Mouse (Mus musculus) ES-Bruce4 (cell line): ENCODE measurements at regions not wholly inside any gene's neighbourhood (a gene's known extent, or its start where the extent isn't known, plus 50 kb on each side); places are given as distances from the start of the nearest gene placed in this dataset.

Source experiments
- H3K27ac ChIP-seq: 2 replicates; pipeline ENCODE4 v1.5.1; 2012; ENCODE audit warnings: low read length, inconsistent platforms; ENCODE audit not compliant: insufficient read depth
- H3K27me3 ChIP-seq: 2 replicates; pipeline ENCODE4 v1.6.1; 2012; ENCODE audit warnings: mild to moderate bottlenecking, low read length, inconsistent platforms; ENCODE audit not compliant: control insufficient read depth, poor library complexity, insufficient read depth, severe bottlenecking
- H3K36me3 ChIP-seq: 2 replicates; pipeline ENCODE4 v1.6.1; 2012; ENCODE audit warnings: inconsistent platforms, mild to moderate bottlenecking, low read length, moderate library complexity; ENCODE audit not compliant: control insufficient read depth, poor library complexity, insufficient read depth, severe bottlenecking
- H3K4me1 ChIP-seq: one replicate; pipeline ENCODE4 v1.8.1; 2011; ENCODE audit warnings: low read length; ENCODE audit not compliant: control insufficient read depth, insufficient read depth
- H3K4me3 ChIP-seq: 2 replicates; pipeline ENCODE4 v1.5.1; 2011; ENCODE audit warnings: low read depth, mild to moderate bottlenecking, low read length
- H3K9ac ChIP-seq: 2 replicates; pipeline ENCODE4 v1.6.1; 2012; ENCODE audit warnings: low read depth, mild to moderate bottlenecking, inconsistent platforms; ENCODE audit not compliant: poor library complexity, severe bottlenecking
- H3K9me3 ChIP-seq: replicated peaks from 2 replicates; pipeline ENCODE4 v1.6.1; 2012; ENCODE audit warnings: mild to moderate bottlenecking, low read length, inconsistent platforms; ENCODE audit not compliant: control insufficient read depth, poor library complexity, insufficient read depth, severe bottlenecking
- CTCF ChIP-seq: IDR thresholded peaks from one replicate; pipeline ENCODE4 v1.8.1; 2011; ENCODE audit warnings: low read depth, low read length
- EP300 ChIP-seq: IDR thresholded peaks from 2 replicates; pipeline ENCODE4 v1.6.1; 2011; ENCODE audit warnings: low read depth, low read length; ENCODE audit not compliant: insufficient read depth
- POLR2A ChIP-seq: IDR thresholded peaks from one replicate; pipeline ENCODE4 v1.8.1; 2011; ENCODE audit warnings: low read length; ENCODE audit not compliant: insufficient read depth

GRCm38 (mm10) chr1:73857497-73857896, 266.8 kb downstream of the Tns1 start:
- Histone ChIP-seq H3K27me3 (no peaks in the 10 kb centered on the region), H3K36me3 (no peaks in the 10 kb centered on the region), H3K4me3 (no peak overlapping the region), H3K9me3 (no peaks in the 10 kb centered on the region), H3K27ac (no peak overlapping the region), H3K9ac (no peak overlapping the region), H3K4me1 (peaks cover 4% of the 10 kb centered on the region)
- no peak for TF ChIP-seq POLR2A
- no peak for TF ChIP-seq CTCF
- TF ChIP-seq EP300: no peak

GRCm38 (mm10) chr1:73856811-73857210, 267.4 kb downstream of the Tns1 start:
- H3K9ac ChIP-seq: no peak overlapping the region
- H3K9me3 ChIP-seq: no peaks in the 10 kb centered on the region
- no peaks in the 10 kb centered on the region for H3K27me3 ChIP-seq
- peaks cover 4% of the 10 kb centered on the region for H3K4me1 ChIP-seq
- no peak overlapping the region for H3K4me3 ChIP-seq
- H3K36me3 ChIP-seq: no peaks in the 10 kb centered on the region
- H3K27ac ChIP-seq: no peak overlapping the region
- no peak for TF ChIP-seq EP300
- no peak for TF ChIP-seq POLR2A
- no peak for TF ChIP-seq CTCF

GRCm38 (mm10) chr1:73855306-73855705, 268.9 kb downstream of the Tns1 start:
- no peak overlapping the region for H3K4me3 ChIP-seq
- no peak overlapping the region for H3K27ac ChIP-seq
- no peak for TF ChIP-seq POLR2A
- no peak for TF ChIP-seq CTCF
- no peak for TF ChIP-seq EP300

GRCm38 (mm10) chr1:73853851-73854250, 270.4 kb downstream of the Tns1 start:
- TF ChIP-seq POLR2A (no peak), EP300 (no peak), CTCF (no peak)

More at GRCm38 (mm10) chr1:73855306-73855705, 268.9 kb downstream of the Tns1 start:
- H3K27me3 ChIP-seq: no peaks in the 10 kb centered on the region
- no peaks in the 10 kb centered on the region for H3K9me3 ChIP-seq
- peaks cover 1% of the 10 kb centered on the region for H3K4me1 ChIP-seq
- H3K9ac ChIP-seq: no peak overlapping the region
- no peaks in the 10 kb centered on the region for H3K36me3 ChIP-seq

GRCm38 (mm10) chr1:73850173-73851014, 273.9 kb downstream of the Tns1 start:
- TF ChIP-seq EP300: no peak
- TF ChIP-seq POLR2A: no peak
- TF ChIP-seq CTCF: no peak
- Histone ChIP-seq H3K27me3 (no peaks in the 10 kb centered on the region), H3K4me3 (no peak overlapping the region), H3K9ac (no peak overlapping the region), H3K27ac (no peak overlapping the region), H3K4me1 (no peaks in the 10 kb centered on the region), H3K36me3 (no peaks in the 10 kb centered on the region), H3K9me3 (no peaks in the 10 kb centered on the region)

More at GRCm38 (mm10) chr1:73853851-73854250, 270.4 kb downstream of the Tns1 start:
- Histone ChIP-seq H3K27ac (no peak overlapping the region), H3K27me3 (no peaks in the 10 kb centered on the region), H3K4me3 (no peak overlapping the region), H3K36me3 (no peaks in the 10 kb centered on the region), H3K4me1 (no peaks in the 10 kb centered on the region), H3K9ac (no peak overlapping the region), H3K9me3 (no peaks in the 10 kb centered on the region)

- TF ChIP-seq EP300: no peak
- TF ChIP-seq POLR2A: no peak
- no peak for TF ChIP-seq CTCF
These were observed 275.9 kb downstream of the Tns1 start for GRCm38 (mm10) chr1:73848370-73848769.

More at GRCm38 (mm10) chr1:73848370-73848769, 275.9 kb downstream of the Tns1 start:
- H3K27ac ChIP-seq: no peak overlapping the region
- no peaks in the 10 kb centered on the region for H3K9me3 ChIP-seq
- no peak overlapping the region for H3K9ac ChIP-seq
- H3K4me3 ChIP-seq: no peak overlapping the region
- no peaks in the 10 kb centered on the region for H3K27me3 ChIP-seq
- H3K4me1 ChIP-seq: no peaks in the 10 kb centered on the region
- no peaks in the 10 kb centered on the region for H3K36me3 ChIP-seq
